Mouse (Mus musculus) lung, postnatal 14 days (tissue): ENCODE results near the gene Pcsk5.

Source experiments
- DNase-seq: peaks from one replicate; pipeline ENCODE4 v3.0.0; 2021

Pcsk5 gene

DNA sequence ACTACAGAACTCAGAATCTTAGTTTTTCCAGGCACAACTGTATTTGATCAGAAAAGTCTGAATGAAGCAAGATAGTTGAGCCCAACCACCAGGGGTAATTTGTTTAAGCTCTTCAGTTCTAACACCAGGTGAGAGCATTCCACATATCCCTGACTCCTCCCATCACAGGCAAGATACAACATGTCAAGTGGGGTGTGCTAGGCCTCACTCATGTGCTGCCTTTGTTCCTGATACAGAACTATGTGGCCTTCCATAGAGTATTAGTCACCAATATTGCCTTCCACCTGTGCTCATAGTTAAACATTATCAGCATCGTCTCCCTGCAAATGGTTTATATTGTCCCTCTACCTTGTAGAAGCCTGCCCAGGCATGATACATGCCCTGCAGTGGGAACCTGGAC lies 36.6 kb downstream of the Pcsk5 start:
- DNase-seq: no peak

DNA sequence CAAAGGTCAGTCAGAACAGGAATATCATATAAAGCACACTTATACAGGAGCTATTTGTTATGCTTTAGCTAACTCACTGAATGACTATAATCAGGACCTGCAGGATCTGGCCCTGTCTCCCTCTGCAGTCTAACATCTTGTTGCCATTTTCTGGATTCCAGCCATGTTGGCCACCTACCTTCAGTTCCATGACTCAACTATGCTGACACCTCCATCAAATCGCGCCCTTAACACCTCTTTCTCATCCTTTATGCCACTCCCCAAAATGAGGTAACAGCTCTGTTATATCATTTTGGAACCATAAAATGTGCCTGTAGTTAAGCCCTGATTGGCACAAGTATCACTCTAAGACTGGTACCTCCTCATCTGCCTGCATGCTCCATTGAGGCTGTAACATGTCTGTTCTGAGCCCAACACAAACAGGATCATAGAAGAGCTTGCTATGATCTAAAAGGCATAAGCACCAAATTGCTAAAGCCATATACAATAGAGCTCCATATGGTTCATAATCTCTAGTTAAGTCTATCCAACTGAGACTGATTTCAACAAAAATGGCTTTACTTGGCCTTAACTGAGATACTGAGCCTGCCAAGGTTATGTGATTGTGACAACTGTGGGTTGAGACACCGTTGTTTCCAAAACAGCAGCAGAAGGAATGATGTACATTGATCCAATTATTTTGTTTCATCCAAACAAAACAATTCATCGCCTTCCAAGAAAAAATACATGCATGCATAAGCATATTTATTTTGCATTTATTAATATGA lies 37.8 kb downstream of the Pcsk5 start:
- no peak for DNase-seq

DNA sequence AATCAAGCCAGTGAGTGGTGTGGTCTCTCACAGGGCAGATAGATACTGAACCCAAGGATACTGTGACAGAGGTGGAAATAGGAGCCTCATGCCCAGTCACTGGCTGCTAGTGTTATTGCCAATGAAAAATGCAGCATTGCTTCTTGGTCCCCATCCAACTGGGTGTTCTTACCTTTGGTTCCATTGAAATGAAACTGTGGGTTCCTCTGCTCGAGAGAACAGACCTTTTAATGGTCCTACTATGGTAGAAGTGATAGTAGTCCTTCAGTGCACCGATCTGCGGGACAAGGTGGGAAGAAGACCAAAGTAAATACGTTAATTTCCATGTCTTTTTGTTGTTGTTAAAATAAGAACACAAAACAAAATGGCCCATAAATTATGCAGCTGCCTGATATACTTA lies 44.0 kb downstream of the Pcsk5 start:
- no peak for DNase-seq

DNA sequence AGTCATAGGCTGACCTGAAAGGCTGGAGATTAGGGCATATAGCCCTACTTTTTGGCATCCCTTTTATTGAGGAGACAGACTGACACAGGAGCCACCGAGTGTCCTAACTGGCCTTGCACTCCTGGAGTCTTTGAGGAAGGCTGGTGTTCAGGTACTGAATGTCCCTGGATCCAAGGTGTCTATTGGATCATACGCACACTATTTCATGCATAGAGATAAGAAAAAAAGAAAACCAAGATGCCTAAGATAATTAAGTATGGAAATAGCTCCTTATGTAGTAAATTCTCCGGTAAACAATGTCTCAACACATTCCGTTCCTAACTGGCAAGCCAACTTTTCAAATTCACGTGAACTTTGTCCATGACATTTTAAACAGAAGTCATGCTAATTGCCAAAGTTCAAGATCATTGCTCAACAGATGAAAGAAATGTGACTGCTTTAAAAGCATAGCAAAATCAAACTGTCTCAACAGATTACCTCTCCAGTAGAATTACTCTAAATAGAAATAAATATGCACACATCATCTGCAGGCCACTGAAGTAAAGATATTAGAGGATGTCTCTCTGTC lies 45.9 kb downstream of the Pcsk5 start:
- no peak for DNase-seq

- DNase-seq: peak; percentile 33
These were observed 48.7 kb downstream of the Pcsk5 start for GRCm38 (mm10) chr19:17788617-17789317.

GRCm38 (mm10) chr19:17786744-17787143 lies 50.7 kb downstream of the Pcsk5 start:
- no peak for DNase-seq

DNA sequence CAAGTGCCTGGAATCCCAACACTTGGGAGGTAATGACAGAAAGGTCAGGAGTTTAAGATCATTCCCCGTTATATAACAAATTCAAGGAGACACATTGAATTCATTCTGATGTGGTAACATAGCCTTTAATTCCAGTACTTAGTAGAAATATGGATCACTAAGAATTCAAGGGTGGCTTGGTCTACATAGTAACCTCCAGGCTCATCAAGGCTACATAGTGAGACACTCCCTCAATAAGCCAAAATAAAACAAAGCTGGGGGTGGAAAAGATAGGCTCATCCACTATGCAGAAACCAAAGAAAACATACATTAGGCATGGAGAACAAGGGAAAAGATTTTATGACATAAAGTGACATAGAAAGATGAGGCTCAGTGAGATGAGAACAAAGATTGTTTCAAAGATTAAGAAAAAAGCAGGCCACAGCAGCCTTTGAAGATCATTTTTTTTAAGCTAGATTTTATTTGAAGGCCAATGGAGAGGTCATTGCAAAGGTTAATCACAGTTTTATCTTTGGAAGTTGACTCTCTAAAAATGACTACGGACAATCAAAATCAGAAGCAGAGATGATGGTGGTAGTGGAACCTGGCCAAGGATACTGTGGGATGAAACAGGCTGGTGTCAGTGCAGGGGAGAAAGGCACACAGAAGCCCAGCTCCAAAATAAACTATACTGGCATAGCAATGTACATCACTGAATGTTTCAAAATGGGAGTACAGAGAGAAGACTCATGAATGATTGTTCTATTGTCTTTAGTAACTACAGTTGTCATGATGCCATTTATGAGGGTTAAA lies 52.8 kb downstream of the Pcsk5 start:
- no peak for DNase-seq

GRCm38 (mm10) chr19:17783231-17783630 lies 54.2 kb downstream of the Pcsk5 start:
- DNase-seq: no peak

- no peak for DNase-seq
These were observed 56.1 kb downstream of the Pcsk5 start for GRCm38 (mm10) chr19:17781323-17781722.

DNA sequence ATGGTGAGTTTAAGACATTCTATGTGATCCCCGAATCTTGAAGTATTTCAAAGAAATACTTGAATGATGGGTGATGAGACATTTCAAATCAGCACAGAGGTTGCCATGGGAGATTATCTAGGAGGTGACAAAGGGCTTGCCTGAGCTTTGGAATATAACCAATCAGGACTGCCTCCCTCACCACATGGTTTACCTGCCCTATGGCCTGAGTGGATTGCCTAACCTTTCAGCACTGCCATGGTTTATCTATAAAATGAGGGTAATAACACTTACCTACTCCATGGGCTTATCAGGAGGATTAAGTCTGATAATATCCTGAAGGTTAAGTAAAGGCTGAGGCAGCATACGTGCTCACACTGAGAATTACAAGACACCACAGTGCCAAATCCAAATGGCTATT lies 61.5 kb downstream of the Pcsk5 start:
- no peak for DNase-seq

GRCm38 (mm10) chr19:17775097-17775496 lies 62.3 kb downstream of the Pcsk5 start:
- DNase-seq: no peak

DNA sequence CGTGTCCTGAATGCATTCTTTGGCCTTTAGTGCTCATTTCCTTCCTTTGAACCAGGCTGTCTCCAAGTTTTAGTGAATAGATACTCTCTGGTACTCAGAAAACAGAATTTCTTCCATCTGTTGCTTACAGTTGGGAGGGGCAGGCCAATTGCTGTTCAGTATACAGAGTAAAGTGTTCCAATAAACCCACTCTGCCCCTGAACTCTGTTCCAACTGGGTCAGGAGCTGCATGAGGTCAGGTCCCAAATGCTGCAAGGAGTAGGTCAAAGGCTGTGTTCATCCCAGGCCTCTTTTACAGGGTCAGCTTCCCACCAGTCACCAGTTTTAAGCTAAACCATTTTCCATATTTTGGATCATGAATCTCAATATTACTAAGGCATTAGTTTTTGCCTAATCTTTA lies 63.4 kb downstream of the Pcsk5 start:
- DNase-seq: no peak

DNA sequence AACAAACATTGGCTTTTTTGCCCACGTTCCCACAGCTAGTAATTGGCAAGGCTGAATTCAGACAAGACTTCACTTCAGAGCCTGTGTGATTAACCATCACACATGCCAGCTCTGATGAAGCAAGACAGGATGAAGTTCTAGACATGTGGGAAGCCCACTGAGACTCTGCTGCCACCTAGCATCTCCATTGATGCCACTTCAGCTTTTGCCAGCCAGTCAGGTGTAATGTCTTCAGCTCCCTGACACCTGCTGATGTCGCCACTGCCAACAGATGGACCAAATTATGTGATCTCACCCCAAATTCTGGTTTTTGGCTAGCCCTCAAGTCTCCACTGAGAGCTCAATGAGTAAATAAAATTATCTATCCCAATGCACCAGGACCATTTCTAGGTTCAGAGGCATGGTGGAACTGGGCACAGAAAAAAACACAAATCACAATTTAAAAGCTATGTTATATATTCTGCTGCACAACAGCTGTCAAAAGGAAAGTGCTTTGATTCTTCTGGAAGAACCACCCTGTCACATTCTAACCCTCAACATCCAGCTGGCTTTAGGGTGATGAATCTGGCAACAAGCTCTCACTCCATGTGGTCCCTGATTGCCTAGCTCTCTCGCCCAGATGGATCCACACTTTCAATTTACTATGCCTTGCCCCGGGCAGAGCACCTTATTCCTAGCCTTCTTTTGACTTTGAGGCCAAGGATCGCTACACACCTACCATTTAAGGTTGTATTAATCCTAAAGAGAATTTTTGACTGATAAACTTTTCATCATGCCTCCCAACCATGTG lies 67.6 kb downstream of the Pcsk5 start:
- no peak for DNase-seq

- no peak for DNase-seq
These were observed 72.4 kb downstream of the Pcsk5 start for GRCm38 (mm10) chr19:17765001-17765400.

DNA sequence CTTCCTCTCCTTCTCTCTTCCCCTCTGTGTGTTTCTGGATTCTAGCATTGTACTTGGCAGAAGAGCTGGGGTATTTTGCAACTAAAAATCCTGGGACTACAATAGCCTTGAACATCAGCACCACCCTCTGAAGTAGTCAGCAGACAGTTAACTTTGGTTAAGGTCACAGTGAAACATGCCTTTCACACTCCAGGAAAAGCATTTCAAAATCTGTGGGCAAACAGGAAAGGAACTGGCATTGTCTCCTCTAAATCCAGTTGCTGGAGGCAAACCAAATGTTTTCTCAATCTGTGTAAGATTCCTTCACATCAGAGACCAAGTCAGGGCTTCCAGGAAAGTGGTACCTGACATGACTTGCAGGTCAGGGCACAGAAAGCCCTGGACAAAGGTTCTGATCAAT lies 74.7 kb downstream of the Pcsk5 start:
- peak; percentile 7 for DNase-seq

DNA sequence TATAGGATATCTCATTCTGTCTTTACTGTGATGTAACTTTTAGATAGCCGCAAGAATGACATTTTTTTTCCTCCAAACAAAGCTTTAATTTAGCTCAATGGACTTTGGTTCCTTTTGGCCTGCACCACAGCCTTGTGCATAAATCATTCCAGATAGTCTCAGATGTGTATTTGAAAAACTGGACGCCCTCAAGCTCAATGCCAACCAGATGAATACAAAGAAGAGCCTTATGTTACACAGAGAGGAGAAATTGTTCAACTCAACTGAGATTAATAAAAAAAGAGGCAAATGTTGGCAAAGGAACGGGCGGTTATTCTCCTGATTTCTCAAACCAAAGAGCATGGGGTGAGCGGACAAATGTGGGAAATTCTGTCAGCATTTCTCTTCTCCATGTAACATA lies 75.8 kb downstream of the Pcsk5 start:
- DNase-seq: no peak

DNA sequence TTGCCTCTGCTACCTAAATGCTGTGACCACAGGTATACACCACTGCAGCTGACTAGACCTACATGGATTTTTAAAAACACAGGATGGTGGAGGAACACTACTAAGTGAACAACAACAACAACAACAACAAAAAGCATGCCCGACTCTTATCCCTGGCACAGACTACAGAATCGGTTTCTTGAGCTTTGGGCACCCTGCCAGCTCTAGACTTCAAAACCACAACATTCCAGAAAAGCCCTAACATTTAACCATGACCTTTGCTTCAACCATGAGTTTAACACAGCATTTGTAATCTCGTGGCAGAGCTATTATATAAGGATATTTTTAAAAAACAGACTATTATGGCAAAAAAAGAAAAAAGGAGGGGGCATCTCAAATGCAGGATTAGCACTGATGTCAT lies 84.6 kb downstream of the Pcsk5 start:
- no peak for DNase-seq

DNA sequence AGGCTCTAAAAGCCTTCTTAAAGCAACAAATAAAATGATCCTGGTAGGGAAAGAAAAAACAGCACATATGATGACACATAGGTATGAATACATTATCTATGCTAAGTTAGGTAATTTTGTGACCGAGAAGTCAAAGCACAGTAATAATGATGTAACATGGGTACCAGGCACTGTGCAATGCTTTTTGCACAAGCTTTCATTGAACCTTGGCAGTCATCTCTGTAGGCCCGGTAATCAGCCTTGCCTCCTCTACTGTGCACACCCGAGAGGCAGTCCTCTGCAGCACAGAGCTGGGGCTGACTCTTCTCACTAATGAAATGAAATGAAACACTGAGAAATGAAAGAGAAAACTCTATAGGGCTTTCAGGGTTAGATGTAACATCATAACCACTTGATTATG lies 89.1 kb downstream of the Pcsk5 start:
- DNase-seq: no peak

DNA sequence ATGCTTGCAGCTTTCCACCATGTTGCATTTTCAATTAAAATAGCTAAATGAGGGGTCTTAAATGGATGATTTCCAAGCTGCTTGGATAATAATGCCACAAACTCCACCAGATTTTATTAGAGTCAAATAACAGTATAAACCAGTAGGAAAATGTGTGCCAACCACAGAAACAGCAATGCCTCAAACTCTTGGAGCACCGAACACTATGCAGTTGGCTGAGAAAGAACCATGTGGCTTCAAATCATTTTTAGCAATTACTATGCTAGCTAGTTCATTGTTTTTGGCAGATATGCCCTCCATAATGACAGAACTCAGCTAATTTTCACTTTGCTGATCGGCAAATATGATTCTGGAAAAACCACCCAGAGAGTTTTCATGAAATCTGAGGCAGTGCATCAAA lies 92.1 kb downstream of the Pcsk5 start:
- DNase-seq: no peak

GRCm38 (mm10) chr19:17744474-17745069 lies 92.9 kb downstream of the Pcsk5 start:
- DNase-seq: no peak

GRCm38 (mm10) chr19:17741465-17741864 lies 96.0 kb downstream of the Pcsk5 start:
- DNase-seq: no peak

- DNase-seq: no peak
These were observed 104.7 kb downstream of the Pcsk5 start for GRCm38 (mm10) chr19:17732676-17733277.
